Mouse (Mus musculus) adrenal gland, adult (tissue): ENCODE data around the gene Snrnp70.
"Not testable (repeated sequence)": the region's sequence is repeated elsewhere in the genome, so short reads cannot be mapped to it uniquely, and the experiment has no call there.

ENCODE experiments used
- DNase-seq, 2 experiments: peaks; one replicate each; pipeline ENCODE4 v3.0.0; 2022 to 2023; ENCODE audit warnings: low spot score in 1 of 2; ENCODE audit not compliant: inconsistent age in 2 of 2

The Snrnp70 gene

DNA sequence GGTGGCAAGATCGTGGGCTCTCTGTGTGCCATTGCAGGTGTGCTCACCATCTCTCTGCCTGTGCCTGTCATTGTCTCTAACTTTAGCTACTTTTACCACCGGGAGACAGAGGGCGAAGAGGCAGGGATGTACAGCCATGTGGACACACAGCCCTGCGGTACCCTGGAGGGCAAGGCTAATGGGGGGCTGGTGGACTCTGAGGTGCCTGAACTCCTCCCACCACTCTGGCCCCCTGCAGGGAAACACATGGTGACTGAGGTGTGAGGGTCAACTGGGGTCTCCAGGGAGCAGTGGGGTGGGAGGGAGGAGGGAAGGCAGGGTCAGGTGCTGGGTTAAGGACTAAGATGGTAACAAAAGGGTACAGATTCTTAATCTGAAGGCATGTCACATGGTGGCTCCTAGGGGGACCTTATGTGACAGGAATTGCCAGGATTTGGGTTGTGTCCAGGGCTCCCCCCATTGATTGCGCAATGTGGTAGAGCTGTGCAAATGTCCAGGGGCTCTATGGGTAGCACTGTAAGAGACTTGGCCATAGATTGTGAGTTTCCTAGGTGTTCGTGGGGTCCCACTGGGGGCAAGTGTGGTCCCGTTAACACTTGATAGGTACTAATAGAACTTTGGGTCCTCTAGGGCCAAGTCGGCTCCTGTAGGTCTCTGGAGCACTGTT, 14.1 kb upstream of the Snrnp70 start:
- DNase-seq: no peak

DNA sequence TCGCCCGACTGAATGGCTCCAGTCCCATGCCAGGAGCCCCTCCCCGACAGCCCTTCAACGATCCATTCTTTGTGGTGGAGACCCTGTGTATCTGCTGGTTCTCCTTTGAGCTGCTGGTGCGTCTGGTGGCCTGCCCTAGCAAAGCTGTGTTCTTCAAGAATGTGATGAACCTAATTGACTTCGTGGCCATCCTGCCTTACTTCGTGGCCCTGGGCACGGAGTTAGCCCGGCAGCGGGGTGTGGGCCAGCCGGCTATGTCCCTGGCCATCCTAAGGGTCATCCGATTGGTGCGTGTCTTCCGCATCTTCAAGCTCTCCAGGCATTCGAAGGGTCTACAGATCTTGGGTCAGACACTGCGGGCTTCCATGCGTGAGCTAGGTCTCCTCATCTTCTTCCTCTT, 13.4 kb upstream of the Snrnp70 start:
- no peak for DNase-seq

DNA sequence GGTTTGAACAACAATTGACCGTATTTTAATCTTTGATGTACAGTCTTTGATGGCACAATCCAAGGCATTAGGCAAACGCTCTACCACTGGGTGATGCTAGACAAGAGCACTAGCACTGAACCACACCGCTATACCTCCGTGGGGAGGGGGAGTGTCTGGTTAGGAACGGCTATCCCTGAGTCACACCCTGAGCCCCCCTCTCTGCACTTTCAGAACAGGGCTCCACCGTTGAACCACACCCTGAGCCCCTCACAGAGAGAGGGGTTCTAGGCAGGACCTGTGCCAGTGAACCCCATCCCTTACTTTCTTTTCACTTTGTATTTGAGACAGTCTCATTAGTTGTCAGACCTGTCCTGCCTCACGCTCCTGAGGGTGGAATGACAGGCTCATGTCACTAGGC, 12.8 kb upstream of the Snrnp70 start:
- DNase-seq: no peak

DNA sequence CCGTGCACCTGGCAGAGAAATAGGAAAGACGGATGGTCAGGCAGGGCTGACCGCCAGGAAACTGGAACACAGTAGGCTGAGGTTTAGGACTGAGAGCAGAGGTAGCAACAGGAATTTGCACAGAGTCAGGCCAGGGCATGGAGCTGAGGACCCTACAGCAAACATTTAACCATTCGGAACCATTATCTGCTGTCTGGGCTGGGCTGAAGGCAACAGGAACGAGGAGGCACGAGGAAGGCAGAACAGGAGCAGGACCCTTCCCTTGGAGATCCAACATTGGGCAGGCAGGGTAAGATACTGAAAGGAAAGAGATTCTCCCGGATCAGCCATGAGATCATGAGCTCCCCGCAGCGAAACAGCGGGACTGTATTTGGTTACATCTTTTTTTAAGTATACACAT, 12.3 kb upstream of the Snrnp70 start:
- no peak for DNase-seq

DNA sequence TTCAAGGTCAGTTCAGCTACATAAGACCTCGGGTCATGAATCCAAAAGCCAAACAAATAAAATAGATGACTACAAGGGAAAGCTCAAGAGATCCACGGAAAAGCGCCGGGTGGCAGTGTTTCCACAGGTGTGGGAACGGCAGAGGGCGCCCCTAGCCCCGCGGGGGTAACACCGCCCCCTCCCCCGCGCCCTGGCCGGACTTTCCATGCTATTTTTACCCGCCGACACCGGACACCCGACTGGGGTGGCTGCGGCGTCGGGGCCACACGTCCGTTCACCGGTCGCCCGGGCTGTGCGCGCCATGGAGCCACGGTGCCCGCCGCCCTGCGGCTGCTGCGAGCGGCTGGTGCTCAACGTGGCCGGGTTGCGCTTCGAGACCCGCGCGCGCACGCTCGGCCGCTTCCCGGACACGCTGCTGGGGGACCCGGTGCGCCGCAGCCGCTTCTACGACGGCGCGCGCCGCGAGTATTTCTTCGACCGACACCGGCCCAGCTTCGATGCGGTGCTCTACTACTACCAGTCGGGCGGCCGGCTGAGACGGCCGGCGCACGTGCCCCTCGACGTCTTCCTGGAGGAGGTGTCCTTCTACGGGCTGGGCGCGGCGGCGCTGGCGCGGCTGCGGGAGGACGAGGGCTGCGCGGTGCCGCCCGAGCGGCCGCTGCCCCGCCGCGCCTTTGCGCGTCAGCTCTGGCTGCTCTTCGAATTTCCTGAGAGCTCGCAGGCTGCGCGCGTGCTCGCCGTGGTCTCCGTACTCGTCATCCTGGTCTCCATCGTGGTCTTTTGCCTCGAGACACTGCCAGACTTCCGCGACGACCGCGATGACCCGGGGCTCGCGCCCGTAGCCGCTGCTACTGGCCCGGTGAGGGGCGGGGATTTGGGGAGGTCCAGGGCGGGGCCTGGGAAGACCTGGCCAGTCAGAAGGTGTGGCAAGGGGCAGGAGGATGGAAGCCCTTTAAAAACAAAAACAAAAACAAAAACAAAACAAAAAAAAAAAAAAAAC, 10.9 kb upstream of the Snrnp70 start:
- peak in 1 of 2 experiments; percentile 64 for DNase-seq

DNA sequence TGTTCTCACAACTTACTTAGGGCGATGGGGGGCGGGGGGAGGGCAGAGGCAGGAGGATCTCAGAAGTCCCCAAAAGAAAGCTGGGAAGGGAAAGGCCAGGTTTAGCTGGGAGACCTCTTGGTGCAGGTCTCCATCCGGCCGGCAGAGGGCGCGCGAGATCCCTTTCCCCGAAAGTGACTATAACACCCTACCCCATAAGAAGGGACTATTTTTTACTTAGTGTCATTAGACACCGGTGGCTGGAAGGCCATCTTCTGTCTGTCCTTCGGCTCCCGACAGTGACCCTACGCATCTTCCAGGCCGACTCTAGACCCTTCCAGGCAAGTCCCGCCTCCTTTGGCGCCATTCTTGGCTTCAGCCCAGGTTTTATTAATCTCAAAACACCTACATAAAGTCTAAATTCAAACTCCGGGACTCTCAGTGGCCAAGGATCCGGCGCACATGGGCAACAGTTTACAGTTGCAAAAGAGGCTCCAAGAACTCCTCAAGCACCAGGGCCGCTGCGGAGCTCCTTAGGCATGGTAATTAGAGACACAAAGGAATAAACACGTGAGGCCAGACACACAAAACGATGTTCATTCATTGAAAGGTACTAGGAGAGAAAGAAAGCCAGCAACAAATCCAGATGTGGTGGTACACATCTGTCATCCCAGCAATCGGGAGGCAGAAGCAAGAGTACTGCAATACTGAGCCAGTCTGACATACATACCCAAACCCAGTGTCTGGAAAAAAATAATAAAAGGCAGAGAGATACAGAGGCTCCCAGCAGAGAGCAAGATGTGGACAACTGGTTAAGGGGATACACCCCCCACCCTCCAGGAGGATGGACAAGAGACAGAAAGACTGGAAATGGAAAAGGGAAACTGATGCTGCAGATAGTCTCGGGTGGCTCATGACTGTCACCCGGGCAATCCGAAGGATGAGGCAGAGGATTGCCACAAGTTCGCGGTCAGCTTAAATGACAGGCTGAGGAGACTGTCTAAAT, 9.8 kb upstream of the Snrnp70 start, which contains the start of gene Kcna7:
TSS of gene Kcna7 (plus strand) at position 563 of the 985 bp plus-strand sequence.
- DNase-seq: peak; percentile 72 to 92

DNA sequence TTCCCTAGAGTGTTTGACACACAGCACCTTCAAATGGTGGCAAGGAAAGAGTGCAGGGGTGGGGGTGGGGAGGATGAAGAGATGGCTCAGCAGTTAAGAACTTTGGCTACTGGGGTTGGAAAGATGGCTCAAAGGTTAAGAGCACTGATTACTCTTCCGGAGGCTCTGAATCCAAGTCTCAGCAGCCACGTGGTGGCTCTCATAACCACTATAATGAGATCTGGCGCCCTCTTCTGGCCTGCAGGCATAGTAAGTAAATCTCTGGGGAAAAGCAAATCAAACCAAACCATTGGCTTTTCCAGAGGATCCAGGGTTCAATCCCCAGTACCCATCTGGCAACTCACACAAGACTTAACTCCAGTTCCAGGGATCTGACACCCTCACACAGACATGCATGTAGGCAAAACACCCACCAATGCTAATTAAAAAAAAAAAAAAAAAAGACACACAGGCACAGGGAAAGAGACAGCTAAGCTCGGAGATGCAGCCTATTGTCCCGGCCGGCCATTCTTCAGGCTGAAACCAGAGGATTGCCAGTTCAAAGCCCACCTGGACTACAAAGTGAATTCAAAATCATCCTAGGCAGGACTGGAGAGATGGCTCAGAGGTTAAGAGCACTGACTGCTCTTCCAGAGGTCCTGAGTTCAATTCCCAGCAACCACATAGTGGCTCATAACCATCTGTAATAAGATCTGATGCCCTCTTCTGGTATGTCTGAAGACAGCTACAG, 8.2 kb upstream of the Snrnp70 start:
- DNase-seq: peak; percentile 50 to 82

DNA sequence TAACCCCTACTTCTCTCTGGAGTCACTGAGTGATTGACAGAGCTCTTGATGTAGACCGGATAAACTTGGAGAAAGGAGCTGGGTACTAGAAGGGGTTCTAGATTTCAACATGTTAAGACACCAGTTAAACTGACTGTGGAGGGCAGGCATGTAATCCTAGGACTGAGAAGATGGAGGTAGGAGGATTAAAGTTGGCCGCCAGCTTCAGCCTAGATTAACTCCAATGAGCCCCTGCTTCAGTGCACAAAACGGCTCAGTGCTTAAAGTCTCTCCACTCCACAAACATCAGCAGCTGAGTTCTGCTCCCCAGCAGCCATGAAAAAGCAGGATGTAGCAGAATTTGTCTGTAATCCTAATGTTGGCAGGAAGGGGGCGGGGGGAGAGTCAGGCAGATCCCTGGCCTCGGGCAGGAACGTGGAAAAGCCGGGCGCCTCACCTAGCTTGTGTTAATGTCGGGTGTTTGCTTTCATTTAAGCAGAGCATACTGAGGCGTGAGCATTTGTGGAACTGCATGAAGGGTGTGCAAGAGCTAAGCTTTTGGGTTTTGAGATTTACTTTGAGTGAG, 6.1 kb upstream of the Snrnp70 start:
- DNase-seq: no peak

DNA sequence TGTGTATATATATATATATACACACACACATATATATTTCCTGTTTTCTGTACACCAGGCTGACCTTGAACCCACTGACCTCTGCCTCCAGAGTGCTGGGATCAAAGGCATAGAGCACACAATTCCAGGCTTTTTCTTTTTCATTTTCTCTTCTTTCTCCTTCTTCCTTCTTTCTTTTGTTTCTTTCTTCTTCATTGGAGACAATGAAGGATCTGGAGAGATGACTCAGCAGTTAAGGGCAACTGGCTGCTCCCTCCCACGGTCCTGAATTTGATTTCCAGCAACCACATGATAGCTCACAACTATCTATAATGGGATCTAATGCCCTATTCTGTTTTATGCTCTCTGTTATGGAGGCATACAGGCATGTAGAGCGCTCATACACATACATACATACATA, 1.2 kb upstream of the Snrnp70 start:
- no peak for DNase-seq

DNA sequence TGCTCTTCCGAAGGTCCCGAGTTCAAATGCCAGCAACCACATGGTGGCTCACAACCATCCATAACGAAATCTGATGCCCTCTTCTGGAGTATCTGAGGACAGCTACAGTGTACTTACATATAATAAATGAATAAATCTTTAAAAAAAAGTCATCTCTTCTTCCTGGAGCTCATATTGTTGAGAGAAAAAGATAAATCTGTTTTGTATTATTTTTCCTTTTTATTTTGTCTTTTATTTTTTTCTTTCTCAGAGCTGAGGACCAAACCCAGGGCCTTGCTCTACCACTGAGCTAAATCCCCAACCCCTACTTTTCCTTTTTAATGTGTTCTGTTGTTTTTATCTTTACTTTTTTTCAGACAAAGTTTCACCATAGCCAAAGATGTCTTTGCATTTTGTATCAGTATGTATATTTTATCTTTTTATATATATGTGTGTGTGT, 814 bp upstream of the Snrnp70 start:
- not testable (repeated sequence) for DNase-seq

DNA sequence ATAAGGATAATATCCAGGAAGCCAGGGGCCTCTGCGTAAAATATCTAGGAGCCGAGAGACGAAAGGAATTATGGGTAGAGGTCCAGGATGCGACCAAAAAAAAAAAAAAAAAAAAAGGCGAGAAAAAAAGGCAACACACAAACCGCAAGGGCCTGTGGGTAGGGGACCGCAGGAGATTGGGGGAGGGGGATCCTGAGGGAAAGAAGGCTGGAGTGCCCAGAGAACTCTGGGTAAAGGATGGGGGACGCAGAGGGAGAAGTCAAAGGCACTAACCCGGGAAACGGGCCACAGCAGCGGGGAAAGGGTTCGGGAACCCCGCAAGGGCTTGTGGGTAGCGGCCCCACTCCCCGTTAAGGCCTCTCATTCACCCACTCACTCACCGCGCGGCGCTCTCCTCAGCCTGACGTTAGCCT, 407 bp downstream of the Snrnp70 start:
- DNase-seq: no peak

DNA sequence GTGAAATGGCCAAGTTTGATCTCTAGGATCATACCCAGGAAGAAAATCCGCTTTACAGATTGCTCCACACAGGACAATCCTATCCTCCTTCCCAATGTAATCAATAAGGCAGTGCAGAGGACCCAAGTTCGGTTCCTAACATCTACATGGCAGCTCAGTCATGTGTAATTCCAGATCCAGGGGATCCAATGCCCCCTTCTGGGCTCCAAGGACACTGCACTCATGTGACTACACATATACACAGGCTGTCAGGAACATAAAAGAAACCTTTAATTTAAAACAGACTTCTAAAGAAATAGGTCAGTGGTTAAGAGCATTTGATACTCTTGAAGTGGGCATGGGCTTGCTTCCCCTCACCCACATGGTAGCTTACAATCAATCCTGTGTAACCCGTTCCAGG, 9.5 kb downstream of the Snrnp70 start:
- DNase-seq: no peak

DNA sequence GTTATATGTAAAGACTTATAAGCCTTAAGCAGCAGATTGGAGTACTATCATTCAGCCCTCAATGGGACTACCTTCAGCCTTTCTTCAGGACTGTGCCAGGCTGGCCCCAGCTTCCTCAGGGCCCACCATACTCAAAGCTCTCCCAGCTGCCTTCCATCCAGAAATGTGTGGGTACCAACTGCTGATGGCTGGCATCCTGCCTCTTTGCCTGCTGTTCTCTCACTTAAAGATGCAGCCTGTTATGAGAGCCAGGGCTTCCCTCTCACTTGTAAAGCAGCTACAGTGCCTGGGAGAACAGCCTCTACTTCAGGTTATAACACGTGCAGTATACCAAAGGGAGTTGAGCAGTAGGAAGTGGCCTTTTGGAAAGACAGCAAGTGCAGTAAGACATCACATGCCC, 19.5 kb downstream of the Snrnp70 start:
- DNase-seq: no peak

DNA sequence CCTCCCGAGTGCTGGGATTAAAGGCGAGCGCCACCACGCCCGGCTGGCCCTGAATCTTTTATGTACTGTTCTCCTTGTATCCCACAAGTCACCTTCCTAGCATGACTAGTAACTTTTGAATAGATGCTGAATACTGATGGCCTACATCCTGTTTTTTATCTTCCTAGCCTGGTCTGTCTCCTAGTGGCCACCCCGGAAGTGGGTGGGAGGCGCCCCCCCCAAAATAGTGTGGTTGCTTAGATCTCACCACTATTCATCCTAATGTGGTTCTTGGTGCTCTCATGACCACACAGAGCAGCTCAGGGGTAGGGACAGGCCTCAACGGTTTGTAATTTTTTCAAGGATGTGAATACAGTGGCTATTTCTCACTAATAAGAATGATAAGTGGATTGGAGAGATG, 20.9 kb downstream of the Snrnp70 start:
- no peak for DNase-seq

DNA sequence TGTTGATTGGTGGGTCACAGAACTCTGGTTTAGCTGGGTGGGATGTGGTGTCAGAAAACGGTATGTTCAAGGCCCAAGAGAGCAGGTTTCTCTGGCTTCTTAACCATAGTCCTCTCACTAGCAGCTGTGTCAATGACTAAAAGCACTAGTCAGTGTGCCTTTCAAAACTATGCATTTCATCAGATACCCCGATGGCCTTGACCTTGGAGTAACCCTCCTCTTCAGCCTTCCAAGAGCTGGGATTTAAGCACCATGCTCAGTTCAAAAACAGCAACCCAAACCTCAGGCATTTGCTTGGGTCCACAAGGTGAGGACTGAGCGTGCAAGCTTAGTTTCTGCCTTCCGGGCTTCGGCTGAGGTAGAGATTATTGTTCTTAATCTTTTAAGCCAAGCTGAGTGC, 23.2 kb downstream of the Snrnp70 start:
- DNase-seq: peak; percentile 46 to 80

DNA sequence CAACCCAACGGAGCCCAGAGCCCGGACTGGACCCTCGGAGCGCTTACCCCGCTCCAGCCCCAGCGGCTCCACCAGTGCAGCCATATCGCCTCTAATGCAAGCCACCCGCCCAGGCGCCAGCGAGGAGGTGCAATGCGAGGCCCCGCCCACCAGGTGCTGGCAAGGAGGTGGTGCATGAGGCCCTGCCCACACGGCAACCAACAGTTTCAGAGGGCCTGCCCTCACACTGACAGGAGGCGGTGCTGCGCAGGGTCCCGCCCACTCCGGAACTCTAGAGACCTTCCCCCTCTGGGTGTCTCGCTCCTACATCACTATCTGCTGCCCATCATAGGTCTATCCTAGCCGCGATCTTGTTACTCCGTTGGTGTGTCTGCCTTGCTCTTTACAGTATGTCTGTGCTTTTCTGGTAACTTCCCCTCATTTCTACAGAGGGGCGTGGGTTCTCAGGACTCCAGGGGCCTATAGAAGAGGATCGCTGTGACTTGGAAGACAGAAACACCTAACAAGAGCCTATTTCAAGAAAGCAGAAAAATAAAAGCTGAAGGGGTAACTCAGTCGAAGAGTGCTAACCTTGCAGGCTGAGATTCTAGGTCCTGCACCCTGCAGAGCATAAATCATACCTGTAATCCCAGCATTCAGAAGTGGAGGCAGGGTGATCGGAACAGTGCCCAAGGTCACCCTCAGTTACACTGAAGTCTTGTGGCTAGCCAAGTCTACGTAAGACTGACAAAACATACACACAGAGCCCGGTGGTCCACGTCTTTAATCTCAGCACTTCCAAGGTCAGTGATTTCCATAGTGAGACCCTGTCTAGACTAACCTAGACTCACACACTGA, 24.8 kb downstream of the Snrnp70 start, which contains the start of gene Lin7b:
TSS of gene Lin7b (minus strand) at position 109 of the 837 bp plus-strand sequence.
- peak; percentile 95 to 97 for DNase-seq

DNA sequence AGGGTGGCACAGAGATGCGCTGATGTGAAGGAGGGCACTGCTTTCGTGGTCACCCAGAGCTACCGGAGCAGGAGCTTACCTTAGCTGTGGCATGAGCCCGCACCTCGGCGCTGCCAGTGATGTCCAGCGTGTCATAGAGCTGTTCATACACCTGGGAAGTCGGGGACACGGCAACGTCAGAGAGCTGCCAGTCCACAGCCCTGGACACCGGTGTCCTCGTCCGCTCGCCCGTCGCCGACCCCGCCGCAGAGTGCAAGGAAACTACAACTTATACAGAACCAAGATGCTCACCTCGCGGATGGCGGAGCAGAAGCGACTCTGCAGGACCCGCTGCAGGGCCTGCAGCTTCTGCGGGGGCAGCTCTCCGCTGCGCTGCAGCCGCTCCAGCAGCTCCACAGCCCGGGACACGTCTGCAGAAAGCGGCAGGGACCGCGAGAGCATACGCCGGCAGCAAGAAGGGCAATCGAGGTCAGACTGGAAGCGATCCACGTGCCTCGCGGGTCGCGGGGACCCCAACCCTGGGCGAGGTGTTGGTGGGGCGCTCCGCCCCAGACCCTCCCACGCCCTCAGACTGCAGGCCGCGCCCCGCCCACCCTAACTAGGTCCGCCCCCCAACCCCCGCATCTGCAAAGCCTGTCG, 25.6 kb downstream of the Snrnp70 start:
- peak in 1 of 2 experiments; percentile 36 for DNase-seq

DNA sequence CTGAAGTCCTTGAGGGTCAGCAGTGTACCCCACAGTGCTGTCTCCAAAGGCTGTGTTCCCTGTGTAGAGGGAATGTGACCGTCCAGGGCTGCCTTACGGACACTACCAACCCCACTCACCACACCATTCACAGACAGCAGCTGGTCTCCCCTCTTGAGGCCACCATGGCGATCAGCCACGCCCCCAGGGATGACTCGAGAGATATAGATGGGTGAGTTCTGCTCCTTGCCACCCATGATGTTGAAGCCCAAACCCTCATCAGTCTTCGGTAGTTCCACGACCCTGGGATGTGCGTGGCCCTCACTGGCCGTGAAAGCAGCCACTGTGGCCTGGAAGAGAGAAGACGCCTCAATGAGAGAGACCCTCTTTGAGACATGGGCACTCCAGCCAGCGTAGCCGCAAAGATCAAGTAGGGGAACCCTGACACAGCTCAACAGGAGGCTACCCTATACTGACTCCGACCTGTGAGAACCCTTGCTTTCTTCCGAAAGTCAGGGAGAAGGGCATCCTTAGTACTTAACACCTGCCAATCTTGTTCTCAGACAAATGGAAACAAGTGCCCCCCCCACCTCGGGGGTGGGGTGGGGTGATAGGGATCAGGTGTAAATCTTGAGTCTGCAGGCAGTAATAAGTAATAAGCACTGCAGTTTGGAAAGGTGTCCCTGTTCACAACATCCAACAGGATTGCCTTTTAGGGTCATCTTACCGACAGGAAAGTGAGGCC, 26.4 kb downstream of the Snrnp70 start:
- peak in 1 of 2 experiments; percentile 36 for DNase-seq
